Mouse (Mus musculus): Measurements from ENCODE around the gene Arl14ep. TPM values are rescaled to one million over a fixed set of nuclear protein-coding genes. Genes with fewer than 3 reads are reported as not detected.

Gene Arl14ep
- total RNA-seq (2014; rRNA removed) (27.8 and 40.6 TPM in 2 replicates), polyA plus RNA-seq (2015; fragmentation: Nextera tagmentation; extraction: Ambion mirVana) (26.5 and 26.9 TPM in 2 replicates)

- Histone ChIP-seq H3K27me3 (ENCODE audit: insufficient read depth, low read length) (no peaks in the 10 kb centered on the region), H3K4me3 (ENCODE audit: low read depth, low read length) (peak within 1 kb of the TSS; percentile 89), H3K36me3 (ENCODE audit: insufficient read depth, low read length) (no peaks in the 10 kb centered on the region), H3K9ac (replicated peaks; ENCODE audit: low read length, poor library complexity, severe bottlenecking) (peak within 1 kb of the TSS; percentile 93), H3K4me1 (ENCODE audit: insufficient read depth, low read length) (peaks cover 2% of the 10 kb centered on the region; the same call in 1 of the 2 replicates), H3K4me2 (ENCODE audit: low read depth, low read length, poor library complexity, severe bottlenecking) (peak within 1 kb of the TSS; percentile 60), H3K27ac (ENCODE audit: low read depth, low read length) (no peak within 1 kb of the TSS; the same call in 1 of the 2 replicates), H3K9me3 (ENCODE audit: low read length) (no peaks in the 10 kb centered on the region)
- peak; percentile 97 for ATAC-seq (ENCODE audit: low FRiP score)
- WGBS: 1% methylated on average over 36 of the region's 36 CpGs
- peak; percentile 89 for DNase-seq (ENCODE audit: low spot score)
- TF ChIP-seq CTCF (IDR thresholded peaks at IDR 0.05): no peak
These were observed at the start of gene Arl14ep for GRCm38 (mm10) chr2:106973959-106974639. TSS of gene Arl14ep (minus strand) at chr2:106974424.

- no peak for DNase-seq (ENCODE audit: low spot score)
- no peaks in the 10 kb centered on the region for H3K27me3 ChIP-seq (ENCODE audit: insufficient read depth, low read length)
- 95% methylated on average over 5 of the region's 5 CpGs for WGBS
These were observed 48.5 kb upstream of the Arl14ep start for GRCm38 (mm10) chr2:107022713-107023112.

DNA sequence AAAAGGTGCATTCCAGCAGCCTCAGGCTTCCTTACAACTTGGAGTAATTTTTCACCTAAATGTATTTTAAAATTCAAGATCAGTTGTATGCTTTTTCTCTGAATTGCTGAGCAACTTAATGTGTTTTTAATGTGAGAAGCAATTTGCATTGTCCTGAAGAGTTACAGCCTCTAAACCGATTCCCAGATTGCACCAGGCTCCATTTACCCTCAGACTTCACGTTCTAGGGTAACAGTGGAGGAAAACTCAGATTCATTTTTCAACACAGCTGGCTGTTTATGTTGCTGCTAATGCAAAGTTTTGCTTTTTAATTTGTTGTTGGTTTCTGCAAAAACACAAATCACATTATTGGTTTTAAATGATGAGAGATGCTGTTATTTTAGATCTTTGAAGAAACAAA lies 45.1 kb upstream of the Arl14ep start:
- Histone ChIP-seq H3K27ac (ENCODE audit: low read depth, low read length) (no peak overlapping the region), H3K9ac (replicated peaks; ENCODE audit: low read length, poor library complexity, severe bottlenecking) (no peak overlapping the region), H3K9me3 (ENCODE audit: low read length) (no peaks in the 10 kb centered on the region), H3K4me1 (ENCODE audit: insufficient read depth, low read length) (no peaks in the 10 kb centered on the region), H3K27me3 (ENCODE audit: insufficient read depth, low read length) (no peaks in the 10 kb centered on the region), H3K4me3 (ENCODE audit: low read depth, low read length) (no peak overlapping the region), H3K36me3 (ENCODE audit: insufficient read depth, low read length) (no peaks in the 10 kb centered on the region), H3K4me2 (ENCODE audit: low read depth, low read length, poor library complexity, severe bottlenecking) (no peak overlapping the region)
- no peak for TF ChIP-seq CTCF (IDR thresholded peaks at IDR 0.05)
- ATAC-seq (ENCODE audit: low FRiP score) (no peak), DNase-seq (ENCODE audit: low spot score) (no peak)
- WGBS: 49% methylated on average over 2 of the region's 2 CpGs

More at GRCm38 (mm10) chr2:107022713-107023112, 48.5 kb upstream of the Arl14ep start:
- Histone ChIP-seq H3K9me3 (ENCODE audit: low read length) (no peaks in the 10 kb centered on the region), H3K4me1 (ENCODE audit: insufficient read depth, low read length) (no peaks in the 10 kb centered on the region), H3K27ac (ENCODE audit: low read depth, low read length) (no peak overlapping the region), H3K9ac (replicated peaks; ENCODE audit: low read length, poor library complexity, severe bottlenecking) (no peak overlapping the region), H3K36me3 (ENCODE audit: insufficient read depth, low read length) (no peaks in the 10 kb centered on the region), H3K4me3 (ENCODE audit: low read depth, low read length) (no peak overlapping the region), H3K4me2 (ENCODE audit: low read depth, low read length, poor library complexity, severe bottlenecking) (no peak overlapping the region)
- no peak for TF ChIP-seq CTCF (IDR thresholded peaks at IDR 0.05)
- no peak for ATAC-seq (ENCODE audit: low FRiP score)

DNA sequence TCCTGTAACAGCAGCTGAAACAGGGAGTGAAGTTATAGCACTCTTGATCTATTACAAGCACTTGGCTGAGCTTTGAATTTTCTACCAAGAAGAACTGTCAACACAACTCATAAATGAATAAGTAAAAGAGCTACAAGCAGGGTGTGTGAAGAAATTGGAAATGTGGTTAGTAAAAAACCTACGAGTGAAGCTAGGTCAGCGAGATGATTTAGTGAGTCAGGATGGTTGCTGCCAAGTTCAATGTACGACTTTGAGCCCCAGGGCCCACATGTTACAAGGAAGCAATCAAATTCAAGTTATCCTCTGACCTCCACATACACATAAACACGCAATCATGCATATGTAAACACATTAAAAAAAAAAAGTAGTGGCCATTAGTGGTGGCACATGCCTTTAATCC lies 38.9 kb upstream of the Arl14ep start:
- Histone ChIP-seq H3K9ac (replicated peaks; ENCODE audit: low read length, poor library complexity, severe bottlenecking) (no peak overlapping the region), H3K9me3 (ENCODE audit: low read length) (no peaks in the 10 kb centered on the region), H3K27me3 (ENCODE audit: insufficient read depth, low read length) (no peaks in the 10 kb centered on the region), H3K4me1 (ENCODE audit: insufficient read depth, low read length) (no peaks in the 10 kb centered on the region), H3K4me3 (ENCODE audit: low read depth, low read length) (no peak overlapping the region), H3K27ac (ENCODE audit: low read depth, low read length) (no peak overlapping the region), H3K4me2 (ENCODE audit: low read depth, low read length, poor library complexity, severe bottlenecking) (no peak overlapping the region), H3K36me3 (ENCODE audit: insufficient read depth, low read length) (no peaks in the 10 kb centered on the region)
- no peak for ATAC-seq (ENCODE audit: low FRiP score)
- DNase-seq (ENCODE audit: low spot score): no peak
- TF ChIP-seq CTCF (IDR thresholded peaks at IDR 0.05): no peak
- WGBS: 87% methylated on average over 4 of the region's 4 CpGs

DNA sequence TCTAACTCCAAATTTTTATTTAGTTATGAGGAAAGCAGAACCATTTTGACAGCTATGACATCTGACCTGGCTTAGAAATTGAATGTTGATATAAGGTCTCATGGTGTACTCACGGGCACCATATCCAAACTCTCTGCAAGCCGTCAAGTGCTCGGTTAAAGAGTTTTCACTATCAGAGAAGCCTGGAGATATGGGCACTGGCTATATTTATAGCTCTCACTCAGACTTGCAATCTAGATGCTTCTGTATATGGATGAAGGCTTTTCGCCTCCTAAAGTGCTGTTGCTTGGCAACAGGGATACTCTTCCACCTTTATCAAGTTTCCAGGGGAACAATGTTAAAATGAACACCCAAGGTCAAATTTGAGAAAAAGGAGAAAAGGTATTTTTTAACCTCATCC lies 38.1 kb upstream of the Arl14ep start:
- no peak for ATAC-seq (ENCODE audit: low FRiP score)
- H3K27me3 ChIP-seq (ENCODE audit: insufficient read depth, low read length): no peaks in the 10 kb centered on the region
- H3K36me3 ChIP-seq (ENCODE audit: insufficient read depth, low read length): no peaks in the 10 kb centered on the region
- no peak for TF ChIP-seq CTCF (IDR thresholded peaks at IDR 0.05)
- H3K9me3 ChIP-seq (ENCODE audit: low read length): no peaks in the 10 kb centered on the region
- no peaks in the 10 kb centered on the region for H3K4me1 ChIP-seq (ENCODE audit: insufficient read depth, low read length)
- no peak overlapping the region for H3K9ac ChIP-seq (replicated peaks; ENCODE audit: low read length, poor library complexity, severe bottlenecking)
- no peak overlapping the region for H3K4me2 ChIP-seq (ENCODE audit: low read depth, low read length, poor library complexity, severe bottlenecking)
- 72% methylated on average over 4 of the region's 4 CpGs for WGBS
- H3K27ac ChIP-seq (ENCODE audit: low read depth, low read length): no peak overlapping the region
- no peak for DNase-seq (ENCODE audit: low spot score)
- H3K4me3 ChIP-seq (ENCODE audit: low read depth, low read length): no peak overlapping the region

GRCm38 (mm10) chr2:107010160-107010559 lies 35.9 kb upstream of the Arl14ep start:
- Histone ChIP-seq H3K9ac (replicated peaks; ENCODE audit: low read length, poor library complexity, severe bottlenecking) (no peak overlapping the region), H3K27ac (ENCODE audit: low read depth, low read length) (no peak overlapping the region), H3K36me3 (ENCODE audit: insufficient read depth, low read length) (no peaks in the 10 kb centered on the region), H3K9me3 (ENCODE audit: low read length) (no peaks in the 10 kb centered on the region), H3K4me1 (ENCODE audit: insufficient read depth, low read length) (no peaks in the 10 kb centered on the region), H3K4me3 (ENCODE audit: low read depth, low read length) (no peak overlapping the region), H3K4me2 (ENCODE audit: low read depth, low read length, poor library complexity, severe bottlenecking) (no peak overlapping the region), H3K27me3 (ENCODE audit: insufficient read depth, low read length) (no peaks in the 10 kb centered on the region)
- ATAC-seq (ENCODE audit: low FRiP score): no peak
- peak; percentile 28; the same call in 1 of the 2 replicates for TF ChIP-seq CTCF (IDR thresholded peaks at IDR 0.05)
- DNase-seq (ENCODE audit: low spot score): no peak
- WGBS: 80% methylated on average over 6 of the region's 6 CpGs
